Mouse (Mus musculus) megakaryocyte progenitor cell, adult 5-6 weeks (primary cell): ENCODE results near the gene Cecr2. TPM values are rescaled to one million over a fixed set of nuclear protein-coding genes. Genes with fewer than 3 reads are reported as not detected.

Experiments used
- ATAC-seq: replicated peaks from 2 replicates; pipeline ENCODE4 v1.8.0; 2016; ENCODE audit warnings: mild to moderate bottlenecking, moderate TSS enrichment, inconsistent platforms; ENCODE audit not compliant: poor library complexity
- total RNA-seq, 2 experiments: library from RNA; stranded (forward) in 1 of 2; stranded (reverse) in 1 of 2; fragments of 157-497, 149-512 nt in 1 of 2; fragments of 200-1000 nt in 1 of 2; gene quantifications; 2 replicates each; pipeline versions ENCODE4 v1.2.3 to v1.2.4; 2015 to 2017

Gene Cecr2
- total RNA-seq, 2 experiments from 2014 or later: 0.12 to 1.3 TPM

DNA sequence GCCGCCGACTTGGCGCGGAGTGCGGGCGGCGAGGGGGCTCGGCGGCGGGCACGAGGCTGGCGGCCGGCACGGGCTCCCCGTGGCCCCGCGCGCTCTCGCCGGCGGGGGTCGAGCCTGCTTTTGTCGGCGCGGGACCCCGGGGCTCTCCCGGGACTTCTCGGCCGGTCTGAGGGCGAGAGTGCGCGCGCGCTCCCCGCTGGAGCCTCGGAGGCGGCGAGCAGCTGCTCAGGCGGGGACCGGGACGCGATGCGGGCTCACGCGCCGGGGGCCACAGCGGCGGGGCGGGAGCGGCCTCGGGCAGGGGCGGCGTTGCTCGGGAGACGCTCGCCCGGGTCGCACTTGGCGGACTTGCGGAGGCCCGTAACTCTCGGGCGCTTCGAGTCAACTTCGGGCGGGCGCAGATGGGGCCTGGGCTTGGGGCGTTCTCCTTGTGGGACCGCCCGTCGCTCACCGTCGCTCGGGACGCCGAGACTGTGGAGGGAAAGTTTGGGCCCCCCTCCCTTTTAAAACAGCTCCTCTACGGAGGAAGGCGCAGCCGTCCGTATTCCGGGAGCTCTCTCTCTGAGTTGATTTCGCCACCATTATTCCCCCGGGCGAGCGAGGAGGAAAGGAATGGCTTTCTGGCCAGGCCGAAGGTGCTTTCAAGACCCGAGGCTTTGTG is 722 bp downstream of the Cecr2 start:
- no peak; the same call in 1 of the 2 replicates for ATAC-seq

DNA sequence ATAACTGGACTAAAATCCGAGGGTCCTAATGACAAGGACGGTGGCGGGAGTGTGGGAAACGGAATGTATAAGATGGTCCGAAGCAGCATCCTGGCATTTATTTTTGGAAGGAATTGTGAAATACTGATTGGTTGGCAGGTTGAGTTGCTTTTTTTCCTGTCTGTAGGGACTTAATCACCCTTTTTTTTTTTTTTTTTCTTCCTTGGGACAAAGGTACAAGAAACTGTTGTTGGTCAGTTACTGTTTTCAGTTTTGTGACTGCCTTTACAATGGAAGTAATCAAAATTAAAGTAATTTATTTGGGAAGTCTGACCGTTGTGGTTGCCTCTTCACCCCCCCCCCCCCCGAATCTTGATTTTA is 1.2 kb downstream of the Cecr2 start:
- no peak for ATAC-seq

DNA sequence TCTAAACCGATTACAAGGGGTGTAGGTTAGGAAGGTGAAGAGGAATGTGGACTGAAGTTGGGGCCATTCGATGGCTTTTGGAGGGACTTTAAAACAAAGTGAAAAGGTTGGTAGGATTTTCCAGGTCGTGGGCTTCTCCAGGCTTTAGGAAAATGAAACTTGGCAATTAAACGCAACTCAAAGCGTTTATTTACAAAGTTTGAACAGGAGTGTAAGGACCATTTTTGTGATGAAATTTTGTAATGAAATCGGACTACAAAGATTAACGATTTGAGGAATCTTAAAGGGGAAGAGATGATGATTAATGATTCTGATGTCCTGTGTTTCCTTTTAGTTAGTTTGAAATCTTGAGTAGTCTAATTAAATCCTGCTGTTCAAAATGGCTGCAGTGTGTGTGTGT is 1.7 kb downstream of the Cecr2 start:
- ATAC-seq: no peak

- peak; percentile 88 for ATAC-seq
Observed at GRCm38 (mm10) chr6:120674121-120674520, 8.0 kb downstream of the Cecr2 start.

DNA sequence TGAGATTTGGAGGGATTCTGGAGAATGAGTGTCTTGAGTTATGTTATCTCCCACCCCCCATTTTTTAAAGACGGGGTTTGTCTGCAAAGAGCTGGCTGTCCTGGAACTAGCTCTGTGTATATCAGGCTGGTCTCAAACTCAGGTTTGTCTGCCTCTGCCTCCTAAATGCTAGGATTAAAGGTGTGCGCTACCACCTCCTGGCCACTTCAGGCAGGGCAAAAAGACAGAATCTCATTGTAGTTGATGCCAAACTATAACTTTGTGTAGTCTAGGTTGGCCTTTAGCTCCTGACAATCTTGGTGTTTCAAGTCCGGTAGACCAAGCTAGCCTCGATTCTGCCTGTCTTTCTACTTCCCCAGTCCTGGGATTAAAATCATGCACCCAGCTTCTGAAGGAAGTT is 8.7 kb downstream of the Cecr2 start:
- ATAC-seq: peak; percentile 69

- no peak for ATAC-seq
Observed at GRCm38 (mm10) chr6:120675979-120676378, 9.8 kb downstream of the Cecr2 start.

GRCm38 (mm10) chr6:120683351-120683750 is 17.2 kb downstream of the Cecr2 start:
- peak; percentile 48; the same call in 1 of the 2 replicates for ATAC-seq

GRCm38 (mm10) chr6:120684750-120685149 is 18.6 kb downstream of the Cecr2 start:
- ATAC-seq: no peak

DNA sequence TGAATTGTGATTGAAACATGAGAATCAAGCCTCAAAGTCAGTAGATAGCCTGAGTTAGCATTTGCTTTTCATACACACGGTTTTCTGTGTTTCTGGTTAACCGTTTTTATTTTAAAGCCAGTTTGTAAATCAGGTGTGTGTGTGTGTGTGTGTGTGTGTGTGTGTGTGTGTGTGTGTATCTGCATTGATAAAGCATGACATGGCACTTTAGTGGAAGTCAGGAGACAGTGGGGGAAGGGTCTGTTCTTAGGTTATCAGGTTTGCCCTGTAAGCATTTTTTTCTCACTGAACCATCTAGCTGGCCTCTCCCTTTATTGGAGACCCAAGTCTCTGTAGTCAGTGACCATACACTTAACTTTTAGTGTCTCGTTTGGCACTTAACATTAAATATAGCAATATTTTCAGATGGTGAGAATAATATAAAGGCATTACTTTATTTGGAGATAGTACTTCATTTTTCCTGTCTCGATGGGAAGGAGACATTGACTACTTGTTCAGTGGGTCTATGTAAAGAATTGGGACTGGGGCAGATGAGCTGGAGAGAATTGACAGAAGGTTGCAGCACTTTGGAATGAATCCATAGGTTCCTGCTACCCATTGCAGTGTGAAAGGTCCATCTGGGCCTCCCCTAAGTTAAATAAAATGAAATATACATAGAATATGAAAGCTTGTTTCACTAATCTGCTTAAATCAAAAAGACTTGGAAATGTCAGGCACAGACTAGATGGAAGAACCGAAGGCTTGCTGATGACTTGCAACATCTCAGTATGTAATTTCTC is 20.9 kb downstream of the Cecr2 start:
- no peak for ATAC-seq

GRCm38 (mm10) chr6:120700221-120700620 is 34.1 kb downstream of the Cecr2 start:
- ATAC-seq: no peak

GRCm38 (mm10) chr6:120704376-120704775 is 38.2 kb downstream of the Cecr2 start:
- ATAC-seq: no peak

- no peak for ATAC-seq
Observed at GRCm38 (mm10) chr6:120708759-120709158, 42.6 kb downstream of the Cecr2 start.

DNA sequence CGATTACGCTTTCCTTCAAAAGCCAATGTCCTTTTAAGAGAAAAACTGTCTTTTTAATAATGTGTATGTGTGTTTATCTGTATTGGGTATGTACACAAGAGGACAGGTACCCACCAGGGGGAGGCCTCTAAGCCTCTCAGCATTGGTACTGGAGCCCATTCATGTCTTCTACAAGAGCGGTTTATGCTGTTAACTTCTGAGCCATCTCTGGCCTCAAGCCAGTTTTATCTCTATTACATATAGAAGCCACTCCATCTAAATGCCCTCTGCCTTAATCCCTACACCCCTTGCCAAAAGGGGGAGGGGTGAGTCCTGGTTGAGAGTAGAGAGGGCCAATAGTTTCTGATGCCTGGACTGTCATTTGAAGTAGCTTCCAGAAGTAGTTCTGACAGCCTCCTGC is 48.6 kb downstream of the Cecr2 start:
- ATAC-seq: no peak

GRCm38 (mm10) chr6:120715227-120715626 is 49.1 kb downstream of the Cecr2 start:
- ATAC-seq: no peak

GRCm38 (mm10) chr6:120715851-120716250 is 49.7 kb downstream of the Cecr2 start:
- ATAC-seq: no peak

GRCm38 (mm10) chr6:120716531-120716984 is 50.4 kb downstream of the Cecr2 start:
- no peak for ATAC-seq

- ATAC-seq: no peak
Observed at GRCm38 (mm10) chr6:120725986-120726385, 59.8 kb downstream of the Cecr2 start.

DNA sequence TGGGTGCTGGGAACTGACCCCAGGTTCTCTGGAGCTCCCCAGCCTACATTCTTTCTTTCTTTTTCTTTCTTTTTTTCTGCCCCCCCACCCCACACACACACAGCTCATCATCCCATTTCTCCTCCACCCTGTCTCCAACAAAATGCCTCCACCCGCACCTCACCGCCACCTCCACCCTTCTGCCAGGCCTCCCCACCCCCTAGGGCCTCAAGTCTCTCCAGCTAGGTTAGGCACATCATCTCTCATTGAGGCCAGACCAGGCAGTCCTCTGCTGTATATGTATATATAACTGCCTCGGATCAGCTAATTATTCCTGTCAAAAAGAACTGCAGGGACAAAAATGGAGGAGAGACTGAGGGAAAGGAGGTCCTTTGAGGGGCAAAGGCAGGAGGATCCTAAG is 69.8 kb downstream of the Cecr2 start:
- no peak for ATAC-seq

- ATAC-seq: peak; percentile 98
Observed at GRCm38 (mm10) chr6:120736566-120736965, 70.4 kb downstream of the Cecr2 start.

DNA sequence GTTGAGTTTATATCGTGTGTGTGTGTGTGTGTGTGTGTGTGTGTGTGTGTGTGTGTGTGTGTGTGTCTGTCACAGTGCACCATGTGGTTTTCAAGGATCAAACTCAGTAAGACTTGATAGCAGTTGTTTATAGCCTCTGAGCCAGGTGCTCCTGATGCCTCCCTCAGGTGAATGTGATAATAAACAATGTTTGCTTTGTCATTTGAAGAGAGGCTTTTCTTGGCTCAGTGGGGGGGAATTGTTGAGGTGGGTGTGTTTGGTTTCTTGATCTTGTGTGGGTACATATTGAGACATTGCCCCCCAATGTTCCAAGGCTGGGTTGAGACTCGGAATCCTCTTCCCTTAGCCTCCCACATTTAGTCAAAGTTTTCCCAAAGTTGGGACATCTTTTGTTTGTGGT is 77.0 kb downstream of the Cecr2 start:
- ATAC-seq: no peak

DNA sequence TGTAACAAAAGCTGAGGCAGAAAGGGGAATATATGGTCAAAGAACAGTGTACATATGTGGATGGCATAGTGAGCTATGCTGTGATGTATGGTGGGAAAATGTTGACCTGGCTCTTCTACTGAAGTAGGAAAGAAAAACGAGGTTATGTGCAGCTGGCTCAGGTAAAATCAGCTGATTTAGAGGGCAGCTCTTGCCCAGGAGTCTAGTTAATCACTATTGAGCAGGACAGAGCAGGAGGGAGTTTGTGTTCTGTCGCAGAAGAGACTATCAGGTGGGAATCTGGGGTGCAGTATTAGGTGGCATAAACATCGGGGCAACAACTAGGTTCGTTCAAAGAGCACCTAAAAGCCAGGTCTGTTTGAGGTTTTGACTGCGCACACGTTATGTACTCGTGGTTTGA is 78.1 kb downstream of the Cecr2 start:
- ATAC-seq: no peak

GRCm38 (mm10) chr6:120746416-120746815 is 80.2 kb downstream of the Cecr2 start:
- no peak for ATAC-seq
